15 mouse cellular contexts compared by ENCODE assay signal in the genomic region with DNA sequence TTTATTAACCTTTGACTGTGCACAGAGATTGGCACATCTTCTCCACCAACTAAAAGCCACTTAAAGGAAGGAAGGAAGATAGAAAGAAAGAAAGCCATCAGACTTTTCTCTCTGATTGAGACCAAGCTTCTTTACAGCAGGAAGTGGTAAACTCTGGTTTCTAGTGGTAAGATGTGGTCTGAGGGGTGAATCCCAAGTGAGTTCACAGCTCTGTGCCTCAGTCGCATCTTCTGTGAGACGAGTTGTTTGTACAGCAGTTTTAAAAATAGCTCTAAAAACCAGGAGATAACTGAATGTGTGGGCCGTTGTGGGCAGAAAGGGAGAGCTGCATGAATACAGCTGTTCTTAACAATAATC.
DNase-seq lines count a peak whose midpoint lies in the region; ATAC-seq and TF ChIP-seq lines count a peak whose summit lies in the region.
"Had no signal": no experiment of that assay in that cellular context is flagged by ENCODE, and none has a peak within 500 bp of the region (broad histone marks: within the 10 kb centered on the region; RNA-seq: fewer than 3 reads in every experiment).

No protein-coding gene starts in this region.

- H3K9ac ChIP-seq in heart, embryonic 13.5 days = peak overlapping the region; percentile 44; the same call in 1 of the 2 replicates
- H3K9ac ChIP-seq in CH12.LX (ENCODE audit: insufficient read depth, low read depth) = no peak overlapping the region
- H3K9ac ChIP-seq: embryonic facial prominence, embryonic 12.5 days; stomach, embryonic 15.5 days had no signal

- dilution Hi-C loops in CH12.LX (cut with MboI; ENCODE audit: extremely low pct_ligation_motif_present, extremely low pct_unique_long_range_greater_than_20kb, low sequenced_read_pairs) = no loop called here

- H3K27ac ChIP-seq in heart, embryonic 13.5 days (replicated peaks) = peak overlapping the region; percentile 45
- H3K27ac ChIP-seq in CH12.LX (ENCODE audit: insufficient read depth, low read depth) = no peak overlapping the region
- H3K27ac ChIP-seq: embryonic facial prominence, embryonic 12.5 days; stomach, embryonic 15.5 days had no signal

- H3K79me2 ChIP-seq in CH12.LX (replicated peaks; ENCODE audit: control insufficient read depth, extremely low read depth, insufficient read depth, poor library complexity, severe bottlenecking) = no peaks in the 10 kb centered on the region
- peaks cover 16% of the 10 kb centered on the region for H3K79me2 ChIP-seq in myocyte (ENCODE audit: control insufficient read depth, insufficient read depth)

- TF ChIP-seq CTCF in CH12.LX (conservative IDR thresholded peaks at IDR 0.05 in 1 of 2, IDR thresholded peaks at IDR 0.05 in 1 of 2; ENCODE audit: low read depth in 2 of 2, low read length in 2 of 2) = no peak

- 14% methylated on average over 3 of the region's 3 CpGs for WGBS in heart, embryonic 13.5 days

- TF ChIP-seq EP300 in CH12.LX (IDR thresholded peaks at IDR 0.05; ENCODE audit: low read length) = no peak

- H3K9me3 ChIP-seq in heart, embryonic 13.5 days = no peaks in the 10 kb centered on the region
- H3K9me3 ChIP-seq in CH12.LX (replicated peaks; ENCODE audit: low read length) = no peaks in the 10 kb centered on the region
- H3K9me3 ChIP-seq: embryonic facial prominence, embryonic 12.5 days; stomach, embryonic 15.5 days had no signal

- in situ Hi-C loops in CH12.LX (cut with MboI; ENCODE audit: low pct_ligation_motif_present, low pct_unique_long_range_greater_than_20kb, low sequenced_read_pairs) = no loop called here

- no peak overlapping the region for H3ac ChIP-seq in myocyte (ENCODE audit: control insufficient read depth, insufficient read length)

- no peak for TF ChIP-seq RAD21 in CH12.LX (IDR thresholded peaks at IDR 0.05; ENCODE audit: low read depth, low read length)

- H3K4me3 ChIP-seq in heart, embryonic 13.5 days = no peak overlapping the region
- no peak overlapping the region for H3K4me3 ChIP-seq in CH12.LX (replicated peaks in 1 of 3; ENCODE audit: low read depth in 2 of 3, low read length in 2 of 3, poor library complexity in 1 of 3)
- H3K4me3 ChIP-seq in myocyte = peak overlapping the region; percentile 7
- H3K4me3 ChIP-seq: embryonic facial prominence, embryonic 12.5 days; stomach, embryonic 15.5 days had no signal

- TF ChIP-seq POLR2A in CH12.LX (IDR thresholded peaks at IDR 0.05; ENCODE audit: low read depth, low read length) (no peak), myocyte (IDR thresholded peaks at IDR 0.05; ENCODE audit: insufficient read length, low read depth) (no peak)

- H3K27me3 ChIP-seq in heart, embryonic 13.5 days (replicated peaks) = no peaks in the 10 kb centered on the region
- H3K27me3 ChIP-seq in CH12.LX (replicated peaks) = peaks cover 28% of the 10 kb centered on the region
- H3K27me3 ChIP-seq in myocyte (ENCODE audit: control insufficient read depth, insufficient read depth, insufficient read length) = no peaks in the 10 kb centered on the region
- H3K27me3 ChIP-seq: embryonic facial prominence, embryonic 12.5 days; stomach, embryonic 15.5 days had no signal

- peaks cover 38% of the 10 kb centered on the region for H3K4me1 ChIP-seq in heart, embryonic 13.5 days
- peaks cover 3 to 22% of the 10 kb centered on the region in 2 experiments; a peak in 3 of 4 replicates for H3K4me1 ChIP-seq in CH12.LX (ENCODE audit: control insufficient read depth in 1 of 2, insufficient read depth in 2 of 2)

- no peak overlapping the region for H3K4me2 ChIP-seq in heart, embryonic 13.5 days
- H3K4me2 ChIP-seq in CH12.LX (ENCODE audit: insufficient read depth, low read depth, poor library complexity, severe bottlenecking) = no peak overlapping the region
- peak overlapping the region; percentile 88 for H3K4me2 ChIP-seq in myocyte (ENCODE audit: low read depth)
- H3K4me2 ChIP-seq: embryonic facial prominence, embryonic 12.5 days; liver, embryonic 11.5 days; stomach, embryonic 15.5 days had no signal

- no peaks in the 10 kb centered on the region for H3K36me3 ChIP-seq in heart, embryonic 13.5 days
- no peaks in the 10 kb centered on the region for H3K36me3 ChIP-seq in CH12.LX (replicated peaks in 1 of 2; ENCODE audit: control insufficient read depth in 1 of 2, insufficient read depth in 1 of 2, low read length in 1 of 2)
- no peaks in the 10 kb centered on the region for H3K36me3 ChIP-seq in myocyte (ENCODE audit: control insufficient read depth, insufficient read depth)
- H3K36me3 ChIP-seq: embryonic facial prominence, embryonic 12.5 days; G1E; stomach, embryonic 15.5 days had no signal

- no peak for ATAC-seq in heart, embryonic 13.5 days (ENCODE audit: extremely low read depth, insufficient number of reproducible peaks, low FRiP score, low TSS enrichment)

- DNase-seq in heart, postnatal 4 days = no peak
- peak; percentile 97 for DNase-seq in 416B (ENCODE audit: low read depth)
- peak; percentile 51 for DNase-seq in CH12.LX (ENCODE audit: extremely low read depth)
- DNase-seq in cerebellum, adult 8-10 months = no peak
- no peak for DNase-seq in spleen, postnatal 10 days (ENCODE audit: low spot score in 2 of 2)
- no peak for DNase-seq in cerebellum, postnatal 4 days (ENCODE audit: low spot score in 2 of 2)
- DNase-seq: gastrocnemius, postnatal 10 days; layer of hippocampus, postnatal 36 days; lung, postnatal 4 days had no signal

TF ChIP-seq in CH12.LX, 34 proteins besides CTCF, POLR2A, EP300 and RAD21:
- TF ChIP-seq ZMIZ1 (IDR thresholded peaks at IDR 0.05; ENCODE audit: low read depth, low read length) (no peak), MAFK (IDR thresholded peaks at IDR 0.05; ENCODE audit: insufficient replicate concordance, low read length) (0 out of 2 replicates have a peak, but pooled peaks have one; percentile 25)
TF ChIP-seq in CH12.LX: peak in this region for 1.

TF ChIP-seq in myocyte, 11 proteins besides CTCF, POLR2A, EP300 and RAD21:
- TF ChIP-seq TCF12 (IDR thresholded peaks at IDR 0.05; ENCODE audit: insufficient read depth, poor library complexity, severe bottlenecking) (no peak), MYOD1 (IDR thresholded peaks at IDR 0.05; ENCODE audit: control insufficient read depth in 1 of 3, insufficient read length in 2 of 3, low read depth in 2 of 3) (peak; percentile 29 to 42 (median 30))
TF ChIP-seq in myocyte: peak in this region for 1.

Comparison
In these comparisons a context has a peak if more than half of its experiments do, and no peak if none do; other contexts are left out.
1. DNase-seq: peak in 416B (single experiment) and CH12.LX (single experiment); none in heart, postnatal 4 days (single experiment), cerebellum, adult 8-10 months (single experiment), spleen, postnatal 10 days (0 of 2) and cerebellum, postnatal 4 days (0 of 2).